Mouse (Mus musculus) kidney, postnatal 0 days (tissue): Measurements from ENCODE around the gene Timm10. TPM values are rescaled to one million over a fixed set of nuclear protein-coding genes. Genes with fewer than 3 reads are reported as not detected.

ENCODE experiments used
- ATAC-seq: fragments of 200-750 bp; cut with Nextera tagmentation; replicated peaks from 2 replicates; pipeline ENCODE4 v1.8.0; 2017; ENCODE audit warnings: low read depth, moderate number of reproducible peaks, moderate TSS enrichment, moderate library complexity; ENCODE audit not compliant: low FRiP score
- DNase-seq: peaks from one replicate; pipeline ENCODE4 v3.0.0-alpha.2; 2016; ENCODE audit warnings: low spot score
- H3K27ac ChIP-seq: fragments of 300-500 bp; sonication (generic); 2 replicates; pipeline ENCODE4 v1.5.1; 2014; ENCODE audit warnings: mild to moderate bottlenecking
- H3K27me3 ChIP-seq: fragments of 300-500 bp; sonication (generic); 2 replicates; pipeline ENCODE4 v1.6.1; 2014; ENCODE audit warnings: low read length, mixed read lengths; ENCODE audit not compliant: insufficient read depth
- H3K36me3 ChIP-seq: fragments of 300-500 bp; sonication (generic); 2 replicates; pipeline ENCODE4 v1.6.1; 2014; ENCODE audit warnings: low read length, mixed read lengths; ENCODE audit not compliant: insufficient read depth
- H3K4me1 ChIP-seq: fragments of 300-500 bp; sonication (generic); replicated peaks from 2 replicates; pipeline ENCODE4 v1.6.1; 2014; ENCODE audit warnings: antibody characterized with exemption, low read length, mixed read lengths; ENCODE audit not compliant: insufficient read depth
- H3K4me2 ChIP-seq: fragments of 300-500 bp; sonication (generic); 2 replicates; pipeline ENCODE4 v1.6.1; 2014; ENCODE audit warnings: mild to moderate bottlenecking, low read length, moderate library complexity, mixed read lengths
- H3K4me3 ChIP-seq: fragments of 300-500 bp; sonication (generic); replicated peaks from 2 replicates; pipeline ENCODE4 v1.5.1; 2014; ENCODE audit warnings: low read depth, low read length
- H3K9ac ChIP-seq: fragments of 300-500 bp; sonication (generic); 2 replicates; pipeline ENCODE4 v1.6.1; 2014; ENCODE audit warnings: low read depth, low read length
- H3K9me3 ChIP-seq: fragments of 300-500 bp; sonication (generic); replicated peaks from 2 replicates; pipeline ENCODE4 v1.6.1; 2016; ENCODE audit warnings: low read length, inconsistent platforms, mixed read lengths
- CTCF ChIP-seq: IDR thresholded peaks from 2 replicates; pipeline ENCODE4 v1.5.1; 2016; ENCODE audit warnings: antibody characterized with exemption, low read depth, mild to moderate bottlenecking, moderate library complexity
- WGBS: fragments of 180-500 bp; shearing (Covaris S2); extraction: QIAGEN DNeasy Blood & Tissue Kit; methylation state at CpG from one replicate; pipeline ENCODE4 v1.1.7; 2014; 5-methylcytosine and 5-hydroxymethylcytosine counted together
- polyA plus RNA-seq: library from polyadenylated mRNA; unstranded; fragments of >200 nt; fragmentation: Nextera tagmentation; extraction: Ambion mirVana; gene quantifications from 2 replicates; pipeline ENCODE4 v1.2.1, GENCODE M21; 2015

The Timm10 gene
- polyA plus RNA-seq, 1 experiment from 2014 or later: 71.1 TPM

GRCm38 (mm10) chr2:84810886-84811577, 15.8 kb upstream of the Timm10 start:
- H3K4me2 ChIP-seq: peak overlapping the region; percentile 39
- WGBS: 26% methylated on average over 26 of the region's 26 CpGs
- H3K36me3 ChIP-seq: 0 out of 2 replicates have a peak, but pooled peaks cover 4% of the 10 kb centered on the region
- H3K4me1 ChIP-seq: no peaks in the 10 kb centered on the region
- TF ChIP-seq CTCF: peak; percentile 87
- no peak overlapping the region for H3K27ac ChIP-seq
- no peaks in the 10 kb centered on the region for H3K9me3 ChIP-seq
- ATAC-seq: peak; percentile 81
- H3K9ac ChIP-seq: no peak overlapping the region
- 0 out of 2 replicates have a peak overlapping the region, but pooled peaks have one; percentile 1 for H3K4me3 ChIP-seq
- peak; percentile 96 for DNase-seq
- no peaks in the 10 kb centered on the region for H3K27me3 ChIP-seq

GRCm38 (mm10) chr2:84811880-84812279, 14.9 kb upstream of the Timm10 start:
- H3K4me2 ChIP-seq: no peak overlapping the region
- ATAC-seq (no peak), DNase-seq (no peak)
- H3K4me1 ChIP-seq: no peaks in the 10 kb centered on the region
- no peak for TF ChIP-seq CTCF
- no peaks in the 10 kb centered on the region for H3K9me3 ChIP-seq
- no peaks in the 10 kb centered on the region for H3K27me3 ChIP-seq
- no peak overlapping the region for H3K4me3 ChIP-seq
- H3K27ac ChIP-seq: no peak overlapping the region
- 69% methylated on average over 7 of the region's 7 CpGs for WGBS
- no peak overlapping the region for H3K9ac ChIP-seq
- H3K36me3 ChIP-seq: 0 out of 2 replicates have a peak, but pooled peaks cover 4% of the 10 kb centered on the region

GRCm38 (mm10) chr2:84812676-84813075, 14.1 kb upstream of the Timm10 start:
- no peak for DNase-seq
- H3K27ac ChIP-seq: no peak overlapping the region
- H3K4me2 ChIP-seq: no peak overlapping the region
- H3K4me1 ChIP-seq: no peaks in the 10 kb centered on the region
- ATAC-seq: no peak
- no peak overlapping the region for H3K4me3 ChIP-seq
- H3K9me3 ChIP-seq: no peaks in the 10 kb centered on the region
- no peak overlapping the region for H3K9ac ChIP-seq
- no peaks in the 10 kb centered on the region for H3K27me3 ChIP-seq
- no peak for TF ChIP-seq CTCF
- 0 out of 2 replicates have a peak, but pooled peaks cover 4% of the 10 kb centered on the region for H3K36me3 ChIP-seq
- 81% methylated on average over 6 of the region's 6 CpGs for WGBS

GRCm38 (mm10) chr2:84819861-84820260, 6.9 kb upstream of the Timm10 start:
- DNase-seq (no peak), ATAC-seq (no peak)
- Histone ChIP-seq H3K36me3 (no peaks in the 10 kb centered on the region), H3K4me3 (no peak overlapping the region), H3K4me2 (no peak overlapping the region), H3K27ac (no peak overlapping the region), H3K27me3 (no peaks in the 10 kb centered on the region), H3K9me3 (no peaks in the 10 kb centered on the region), H3K9ac (no peak overlapping the region), H3K4me1 (no peaks in the 10 kb centered on the region)
- TF ChIP-seq CTCF: no peak
- WGBS: 17% methylated on average over 3 of the region's 3 CpGs

- H3K4me2 ChIP-seq: no peak within 1 kb of the TSS
- no peaks in the 10 kb centered on the region for H3K27me3 ChIP-seq
- peaks cover 4% of the 10 kb centered on the region; the same call in 1 of the 2 replicates for H3K4me1 ChIP-seq
- 43% methylated on average over 13 of the region's 13 CpGs for WGBS
- ATAC-seq (no peak), DNase-seq (no peak)
- no peaks in the 10 kb centered on the region for H3K36me3 ChIP-seq
- H3K4me3 ChIP-seq: no peak within 1 kb of the TSS
- H3K9me3 ChIP-seq: no peaks in the 10 kb centered on the region
- TF ChIP-seq CTCF: no peak
- H3K9ac ChIP-seq: no peak within 1 kb of the TSS
- H3K27ac ChIP-seq: no peak within 1 kb of the TSS
Measured at GRCm38 (mm10) chr2:84822552-84822951, 4.2 kb upstream of the Timm10 start, which contains the start of gene Smtnl1. Smtnl1 (minus strand) TSS chr2:84822652.

- Histone ChIP-seq H3K9me3 (no peaks in the 10 kb centered on the region), H3K36me3 (no peaks in the 10 kb centered on the region), H3K27me3 (no peaks in the 10 kb centered on the region), H3K4me3 (no peak overlapping the region), H3K27ac (no peak overlapping the region), H3K4me1 (peaks cover 7% of the 10 kb centered on the region; the same call in 1 of the 2 replicates), H3K9ac (no peak overlapping the region), H3K4me2 (no peak overlapping the region)
- 7% methylated on average over 2 of the region's 2 CpGs for WGBS
- DNase-seq (peak; percentile 47), ATAC-seq (no peak)
- no peak for TF ChIP-seq CTCF
Measured at GRCm38 (mm10) chr2:84823237-84823636, 3.6 kb upstream of the Timm10 start.
